Mouse (Mus musculus) stomach, embryonic 14.5 days (tissue): ENCODE data around the gene Kdm5c. TPM values are rescaled to one million over a fixed set of nuclear protein-coding genes. Genes with fewer than 3 reads are reported as not detected.
A peak's percentile ranks its signal among the peaks of the same experiment; 100 is the strongest.
"Not testable (repeated sequence)": the region's sequence is repeated elsewhere in the genome, so short reads cannot be mapped to it uniquely, and the experiment has no call there.

Experiments used
- ATAC-seq: fragments of 200-750 bp; cut with Nextera tagmentation; 2 replicates; pipeline ENCODE4 v1.8.0; 2017; ENCODE audit warnings: low read depth, moderate TSS enrichment; ENCODE audit not compliant: insufficient number of reproducible peaks, insufficient read depth, low FRiP score
- H3K27ac ChIP-seq: fragments of 300-500 bp; sonication (generic); 2 replicates; pipeline ENCODE4 v1.5.1; 2014; ENCODE audit warnings: mild to moderate bottlenecking, low read length, moderate library complexity, mixed read lengths
- H3K27me3 ChIP-seq: fragments of 300-500 bp; sonication (generic); 2 replicates; pipeline ENCODE4 v1.6.1; 2014; ENCODE audit warnings: low read length, control low read depth, mixed read lengths; ENCODE audit not compliant: control insufficient read depth, insufficient read depth
- H3K36me3 ChIP-seq: fragments of 300-500 bp; sonication (generic); 2 replicates; pipeline ENCODE4 v1.6.1; 2014; ENCODE audit warnings: mild to moderate bottlenecking, control low read depth, low read length, moderate library complexity, mixed read lengths; ENCODE audit not compliant: control insufficient read depth, insufficient read depth
- H3K4me1 ChIP-seq: fragments of 300-500 bp; sonication (generic); 2 replicates; pipeline ENCODE4 v1.6.1; 2014; ENCODE audit warnings: low read length, control low read depth, mixed read lengths; ENCODE audit not compliant: control insufficient read depth, insufficient read depth
- H3K4me2 ChIP-seq: fragments of 300-500 bp; sonication (generic); replicated peaks from 2 replicates; pipeline ENCODE4 v1.6.1; 2014; ENCODE audit warnings: low read depth, low read length, control low read depth
- H3K4me3 ChIP-seq: fragments of 300-500 bp; sonication (generic); 2 replicates; pipeline ENCODE4 v1.5.1; 2014; ENCODE audit warnings: low read depth, low read length, control low read depth
- H3K9ac ChIP-seq: fragments of 300-500 bp; sonication (generic); replicated peaks from 2 replicates; pipeline ENCODE4 v1.6.1; 2014; ENCODE audit warnings: low read depth, mild to moderate bottlenecking, control low read depth, low read length, moderate library complexity, mixed read lengths
- H3K9me3 ChIP-seq: fragments of 300-500 bp; sonication (generic); 2 replicates; pipeline ENCODE4 v1.6.1; 2016; ENCODE audit warnings: low read depth, low read length, control low read depth; ENCODE audit not compliant: control insufficient read depth
- WGBS: fragments of 180-500 bp; shearing (Covaris S2); extraction: QIAGEN DNeasy Blood & Tissue Kit; methylation state at CpG from one replicate; pipeline ENCODE4 v1.1.7; 2014; 5-methylcytosine and 5-hydroxymethylcytosine counted together
- polyA plus RNA-seq: library from polyadenylated mRNA; unstranded; fragments of >200 nt; fragmentation: Nextera tagmentation; extraction: Ambion mirVana; gene quantifications from 2 replicates; pipeline ENCODE4 v1.2.1, GENCODE M21; 2014

Kdm5c gene
- polyA plus RNA-seq, 1 experiment from 2014 or later: 54.8 TPM

- not testable (repeated sequence) for H3K27me3 ChIP-seq, H3K9me3 ChIP-seq, H3K4me2 ChIP-seq, ATAC-seq, H3K4me3 ChIP-seq, H3K4me1 ChIP-seq, H3K27ac ChIP-seq, H3K9ac ChIP-seq
- WGBS: 82% methylated on average over 6 of the region's 6 CpGs
- H3K36me3 ChIP-seq: peaks cover 53% of the 10 kb centered on the region
These were observed 10.3 kb downstream of the Kdm5c start for GRCm38 (mm10) chrX:152243140-152243539.

GRCm38 (mm10) chrX:152244492-152245189 is 11.8 kb downstream of the Kdm5c start:
- no peaks in the 10 kb centered on the region for H3K9me3 ChIP-seq
- WGBS: 94% methylated on average over 2 of the region's 2 CpGs

GRCm38 (mm10) chrX:152271189-152271588 is 38.4 kb downstream of the Kdm5c start:
- H3K4me2 ChIP-seq: no peak overlapping the region
- H3K36me3 ChIP-seq: peaks cover 60% of the 10 kb centered on the region
- H3K9me3 ChIP-seq: no peaks in the 10 kb centered on the region
- no peak overlapping the region for H3K27ac ChIP-seq
- no peaks in the 10 kb centered on the region for H3K27me3 ChIP-seq
- WGBS: 95% methylated on average over 11 of the region's 11 CpGs
- H3K9ac ChIP-seq: no peak overlapping the region
- H3K4me1 ChIP-seq: no peaks in the 10 kb centered on the region
- no peak for ATAC-seq
- no peak overlapping the region for H3K4me3 ChIP-seq

More at GRCm38 (mm10) chrX:152244492-152245189, 11.8 kb downstream of the Kdm5c start:
- Histone ChIP-seq H3K4me2 (no peak overlapping the region), H3K4me3 (no peak overlapping the region), H3K36me3 (peaks cover 56% of the 10 kb centered on the region), H3K27ac (no peak overlapping the region), H3K4me1 (no peaks in the 10 kb centered on the region), H3K27me3 (no peaks in the 10 kb centered on the region), H3K9ac (no peak overlapping the region)
- no peak for ATAC-seq

GRCm38 (mm10) chrX:152279384-152279783 is 46.6 kb downstream of the Kdm5c start:
- 89% methylated on average over 6 of the region's 6 CpGs for WGBS
- ATAC-seq: no peak
- no peaks in the 10 kb centered on the region for H3K9me3 ChIP-seq
- no peak overlapping the region for H3K9ac ChIP-seq
- no peak overlapping the region for H3K4me2 ChIP-seq
- H3K4me1 ChIP-seq: no peaks in the 10 kb centered on the region
- no peak overlapping the region for H3K27ac ChIP-seq
- H3K36me3 ChIP-seq: peaks cover 7% of the 10 kb centered on the region; the same call in 1 of the 2 replicates
- no peaks in the 10 kb centered on the region for H3K27me3 ChIP-seq
- no peak overlapping the region for H3K4me3 ChIP-seq

GRCm38 (mm10) chrX:152284746-152285145 is 51.9 kb downstream of the Kdm5c start:
- Histone ChIP-seq H3K27me3 (no peaks in the 10 kb centered on the region), H3K36me3 (no peaks in the 10 kb centered on the region), H3K4me1 (no peaks in the 10 kb centered on the region), H3K9me3 (no peaks in the 10 kb centered on the region), H3K9ac (no peak overlapping the region), H3K4me3 (no peak overlapping the region), H3K4me2 (no peak overlapping the region), H3K27ac (no peak overlapping the region)
- no peak for ATAC-seq
- WGBS: 71% methylated on average over 3 of the region's 3 CpGs

GRCm38 (mm10) chrX:152287026-152287425 is 54.2 kb downstream of the Kdm5c start:
- H3K4me1 ChIP-seq, H3K27ac ChIP-seq, H3K9me3 ChIP-seq, H3K4me3 ChIP-seq, H3K36me3 ChIP-seq, H3K9ac ChIP-seq, H3K27me3 ChIP-seq, ATAC-seq, H3K4me2 ChIP-seq: not testable (repeated sequence)
- WGBS: 67% methylated on average over 1 of the region's 1 CpGs

GRCm38 (mm10) chrX:152306224-152306623 is 73.4 kb downstream of the Kdm5c start:
- ATAC-seq: no peak
- H3K4me2 ChIP-seq: no peak overlapping the region
- H3K27ac ChIP-seq: no peak overlapping the region
- no peaks in the 10 kb centered on the region for H3K36me3 ChIP-seq
- H3K27me3 ChIP-seq: no peaks in the 10 kb centered on the region
- H3K9ac ChIP-seq: no peak overlapping the region
- no peak overlapping the region for H3K4me3 ChIP-seq
- no peaks in the 10 kb centered on the region for H3K9me3 ChIP-seq
- 74% methylated on average over 2 of the region's 2 CpGs for WGBS
- H3K4me1 ChIP-seq: no peaks in the 10 kb centered on the region

- Histone ChIP-seq H3K27ac (no peak overlapping the region), H3K4me1 (no peaks in the 10 kb centered on the region), H3K4me3 (no peak overlapping the region), H3K4me2 (no peak overlapping the region), H3K9me3 (no peaks in the 10 kb centered on the region), H3K27me3 (no peaks in the 10 kb centered on the region), H3K36me3 (no peaks in the 10 kb centered on the region), H3K9ac (no peak overlapping the region)
- no peak; the same call in 1 of the 2 replicates for ATAC-seq
These were observed 74.6 kb downstream of the Kdm5c start for GRCm38 (mm10) chrX:152307371-152307770.

- peak; percentile 46; the same call in 1 of the 2 replicates for ATAC-seq
- 54% methylated on average over 2 of the region's 2 CpGs for WGBS
- H3K9ac ChIP-seq: no peak overlapping the region
- no peak overlapping the region for H3K27ac ChIP-seq
- no peaks in the 10 kb centered on the region for H3K9me3 ChIP-seq
- H3K27me3 ChIP-seq: no peaks in the 10 kb centered on the region
- no peaks in the 10 kb centered on the region for H3K36me3 ChIP-seq
- H3K4me3 ChIP-seq: no peak overlapping the region
- no peak overlapping the region for H3K4me2 ChIP-seq
- H3K4me1 ChIP-seq: no peaks in the 10 kb centered on the region
These were observed 75.1 kb downstream of the Kdm5c start for GRCm38 (mm10) chrX:152307942-152308341.
